Mouse (Mus musculus): ENCODE data around the gene Hepacam.

Hepacam gene

GRCm38 (mm10) chr9:37433823-37434560, 66.8 kb downstream of the Hepacam start:
- DNase-seq (ENCODE audit: low spot score) = no peak

- no peak for DNase-seq (ENCODE audit: low spot score)
Observed at GRCm38 (mm10) chr9:37434932-37435331, 67.8 kb downstream of the Hepacam start.

- no peak for DNase-seq (ENCODE audit: low spot score)
Observed at GRCm38 (mm10) chr9:37435616-37436015, 68.5 kb downstream of the Hepacam start.

Measured in c-Kit-positive CD71-positive TER-119-positive erythroid progenitor cells, embryonic 14.5 days (primary cell).